Mouse (Mus musculus) olfactory bulb, adult 2 months (tissue): Measurements from ENCODE around the gene Myo1b. TPM values are rescaled to one million over a fixed set of nuclear protein-coding genes. Genes with fewer than 3 reads are reported as not detected.

Source experiments
- H3K27ac ChIP-seq: fragments of 200-500 bp; 2 replicates; pipeline ENCODE4 v1.5.1; 2012; ENCODE audit warnings: low read depth, low read length; ENCODE audit not compliant: insufficient read depth
- H3K4me1 ChIP-seq: fragments of 200-500 bp; 2 replicates; pipeline ENCODE4 v1.6.1; 2012; ENCODE audit warnings: low read length; ENCODE audit not compliant: control insufficient read depth, insufficient read depth
- H3K4me3 ChIP-seq: fragments of 200-500 bp; 2 replicates; pipeline ENCODE4 v1.5.1; 2012; ENCODE audit warnings: mild to moderate bottlenecking, low read depth, low read length, moderate library complexity; ENCODE audit not compliant: insufficient read depth
- CTCF ChIP-seq: fragments of 200-500 bp; IDR thresholded peaks from 2 replicates; pipeline ENCODE4 v1.5.1; 2012; ENCODE audit warnings: low read depth, mild to moderate bottlenecking, low read length, moderate library complexity; ENCODE audit not compliant: insufficient read depth
- POLR2A ChIP-seq: fragments of 200-500 bp; IDR thresholded peaks from 2 replicates; pipeline ENCODE4 v1.6.1; 2012; ENCODE audit warnings: mild to moderate bottlenecking, low read depth, low read length, moderate library complexity; ENCODE audit not compliant: insufficient read depth
- WGBS: fragments of 180-500 bp; shearing (Covaris S2); methylation state at CpG from one replicate; pipeline ENCODE4 v1.1.7; 2018; 5-methylcytosine and 5-hydroxymethylcytosine counted together
- polyA plus RNA-seq: library from polyadenylated mRNA; stranded (reverse); fragments of >200 nt; gene quantifications from 2 replicates; pipeline ENCODE4 v1.2.4, GENCODE M21; 2012; ENCODE audit warnings: low replicate concordance; ENCODE audit not compliant: missing spikeins, insufficient read depth, insufficient read length

The Myo1b gene
- polyA plus RNA-seq, 1 experiment = not detected

DNA sequence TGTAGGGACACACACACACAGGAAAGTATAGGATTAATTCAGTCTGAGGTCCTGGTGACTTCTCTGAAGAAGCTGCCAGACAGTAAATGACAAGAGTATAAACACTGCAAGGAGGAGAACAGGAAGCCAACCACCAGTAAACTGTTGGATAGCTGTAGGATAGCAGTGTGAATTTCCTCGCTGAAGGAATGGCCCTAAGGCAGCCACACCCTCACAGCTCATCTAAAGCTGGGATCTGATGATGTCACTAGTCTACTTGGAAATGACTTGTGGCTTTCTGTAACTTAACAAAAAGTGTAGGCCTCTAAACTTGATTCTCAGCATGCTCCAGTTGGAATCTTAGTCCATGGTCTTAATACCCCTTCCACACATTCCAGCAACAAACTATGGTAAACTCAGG lies 100.2 kb downstream of the Myo1b start:
- Histone ChIP-seq H3K4me3 (no peak overlapping the region), H3K27ac (no peak overlapping the region), H3K4me1 (no peaks in the 10 kb centered on the region)
- no peak for TF ChIP-seq POLR2A
- no peak for TF ChIP-seq CTCF
- 86% methylated on average over 1 of the region's 1 CpGs for WGBS

DNA sequence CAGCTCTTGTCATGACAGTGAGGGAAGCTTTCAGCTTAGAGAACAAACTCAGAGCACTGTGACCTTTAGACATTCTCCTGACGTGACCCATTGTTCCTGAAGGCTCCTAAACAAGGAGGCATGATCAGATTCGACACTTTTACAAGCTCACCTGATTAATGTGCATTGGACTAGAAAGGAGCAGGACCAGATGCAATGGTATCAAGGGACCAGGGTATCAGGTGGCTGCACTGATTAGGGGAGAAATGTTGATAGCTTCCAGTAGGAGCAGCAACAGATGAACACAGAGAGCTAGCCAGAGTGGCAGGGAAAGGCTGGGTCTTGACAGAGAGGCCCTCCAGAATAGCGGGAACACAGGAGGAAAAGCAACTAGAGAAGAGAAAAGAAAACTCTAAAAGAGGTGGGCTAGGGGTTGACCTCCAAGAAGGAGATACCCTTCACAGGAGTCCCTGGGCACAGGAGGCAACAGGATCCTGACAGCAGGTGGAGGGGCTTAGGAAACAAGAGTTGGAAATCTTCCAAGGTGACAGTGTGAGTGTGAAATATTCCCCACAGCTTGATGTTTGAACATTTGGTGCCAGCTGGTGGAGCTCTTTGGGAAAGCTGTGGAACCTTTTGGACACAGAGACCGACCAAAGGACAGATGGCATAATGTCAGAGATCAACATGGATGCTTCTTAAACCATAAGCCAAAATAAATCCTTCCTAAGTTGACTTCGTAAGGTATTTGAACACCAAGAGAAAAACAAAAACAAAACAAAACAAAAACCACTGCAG lies 100.8 kb downstream of the Myo1b start:
- TF ChIP-seq POLR2A = no peak
- no peak for TF ChIP-seq CTCF
- 90% methylated on average over 5 of the region's 5 CpGs for WGBS
- Histone ChIP-seq H3K27ac (no peak overlapping the region), H3K4me3 (no peak overlapping the region), H3K4me1 (no peaks in the 10 kb centered on the region)

DNA sequence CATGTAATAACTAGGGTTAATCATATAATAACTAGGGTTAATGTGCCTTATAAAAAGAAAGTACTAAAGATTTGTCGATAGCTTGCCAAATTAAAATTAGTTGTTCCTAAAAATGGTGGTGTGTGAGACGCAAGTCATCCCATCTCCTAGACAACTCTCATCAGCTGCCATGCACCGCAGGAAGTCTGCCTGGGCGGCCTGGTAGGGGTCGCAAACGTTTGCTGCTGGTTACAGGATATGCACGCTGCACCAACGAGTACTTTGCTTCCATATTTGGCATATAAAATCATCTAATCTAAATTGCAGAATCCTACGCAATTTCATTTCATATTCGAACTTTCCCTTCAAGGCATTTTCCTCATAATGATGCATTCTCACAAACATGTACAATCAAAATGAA lies 107.0 kb downstream of the Myo1b start:
- H3K4me3 ChIP-seq = no peak overlapping the region
- H3K27ac ChIP-seq = no peak overlapping the region
- TF ChIP-seq POLR2A (no peak), CTCF (no peak)
- H3K4me1 ChIP-seq = no peaks in the 10 kb centered on the region
- 81% methylated on average over 10 of the region's 10 CpGs for WGBS

DNA sequence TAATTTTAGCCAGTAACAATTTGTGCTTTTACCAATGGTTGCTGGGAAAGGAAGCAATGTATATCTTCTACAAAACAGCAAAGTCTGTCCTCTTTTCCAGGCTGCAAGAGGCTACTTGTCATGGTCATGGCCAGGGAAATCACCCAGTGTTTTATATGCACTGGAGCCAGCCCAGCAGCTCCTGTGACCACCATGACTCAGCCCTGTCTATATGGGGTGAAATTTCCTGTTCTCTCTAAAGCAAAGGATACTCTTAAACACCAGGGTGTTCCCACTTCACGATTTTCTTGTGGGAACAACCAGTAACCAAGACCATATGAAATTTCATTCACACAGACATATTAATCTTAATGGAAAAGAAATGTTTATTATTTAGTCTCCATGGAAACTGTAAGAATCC lies 107.6 kb downstream of the Myo1b start:
- Histone ChIP-seq H3K4me1 (no peaks in the 10 kb centered on the region), H3K4me3 (no peak overlapping the region), H3K27ac (no peak overlapping the region)
- WGBS = 81% methylated on average over 1 of the region's 1 CpGs
- TF ChIP-seq POLR2A (no peak), CTCF (no peak)

DNA sequence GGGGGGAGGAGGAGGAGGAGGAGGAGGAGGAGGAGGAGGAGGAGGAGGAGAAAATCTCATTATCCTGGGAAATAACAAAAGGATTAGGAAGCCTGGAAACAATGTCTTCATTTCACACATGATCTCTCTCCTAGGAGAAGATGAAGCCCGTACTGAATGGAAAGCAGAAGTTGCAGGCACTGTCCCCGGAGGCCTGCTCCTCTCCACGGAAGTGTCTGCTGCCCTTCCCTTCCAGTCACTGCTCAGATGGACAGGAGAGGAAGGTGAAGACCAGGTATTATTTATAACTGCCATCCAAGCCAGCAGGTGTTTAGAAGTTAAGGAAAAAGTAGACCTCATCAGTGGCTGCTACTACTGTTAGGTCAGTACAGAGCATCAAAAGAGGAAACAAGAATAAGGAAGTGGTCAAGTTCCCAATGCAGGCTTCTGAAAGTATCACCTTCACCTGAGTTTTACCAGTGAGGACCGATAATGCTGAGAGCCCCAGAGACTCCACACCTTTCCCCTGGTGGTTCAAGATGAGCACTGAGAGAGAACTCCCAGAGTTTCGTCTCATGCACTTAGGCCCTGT lies 110.7 kb downstream of the Myo1b start:
- TF ChIP-seq POLR2A (no peak), CTCF (no peak)
- Histone ChIP-seq H3K4me1 (no peaks in the 10 kb centered on the region), H3K27ac (no peak overlapping the region), H3K4me3 (no peak overlapping the region)
- WGBS = 70% methylated on average over 5 of the region's 5 CpGs

DNA sequence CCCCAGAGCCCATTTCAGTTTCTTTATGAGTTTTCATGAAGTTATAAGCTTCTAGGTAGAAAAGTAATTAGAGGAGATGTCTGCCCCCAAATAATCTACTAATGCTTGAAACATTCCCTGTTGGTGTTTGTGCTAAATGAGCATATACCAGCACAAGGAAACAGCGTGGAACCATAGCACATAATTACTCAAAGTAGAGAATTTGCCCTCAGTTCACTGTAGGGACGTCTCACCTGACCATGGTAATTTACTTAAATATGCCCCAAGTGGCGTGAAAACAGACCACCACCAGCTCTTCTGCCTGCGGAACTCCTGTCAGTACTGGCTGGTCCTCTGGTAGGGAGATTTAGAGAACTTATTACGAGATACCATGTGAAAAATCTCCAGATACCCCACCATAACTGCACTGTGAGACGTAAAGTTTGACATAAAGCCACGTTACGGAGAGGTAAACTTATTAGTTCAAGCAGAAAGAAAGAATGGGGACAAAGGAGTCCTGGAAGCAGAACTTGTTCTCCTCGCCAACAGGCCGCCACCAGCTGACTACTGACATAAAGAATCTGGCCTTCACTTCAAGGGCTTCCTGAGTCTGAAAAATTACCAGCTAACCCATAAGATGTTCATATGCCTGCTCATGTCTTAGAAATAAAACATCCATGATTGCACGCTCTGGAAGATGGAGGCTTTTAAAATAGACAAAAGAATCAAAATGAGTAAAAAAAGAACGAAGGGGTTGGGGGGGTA lies 111.4 kb downstream of the Myo1b start:
- no peaks in the 10 kb centered on the region for H3K4me1 ChIP-seq
- WGBS = 81% methylated on average over 12 of the region's 12 CpGs

DNA sequence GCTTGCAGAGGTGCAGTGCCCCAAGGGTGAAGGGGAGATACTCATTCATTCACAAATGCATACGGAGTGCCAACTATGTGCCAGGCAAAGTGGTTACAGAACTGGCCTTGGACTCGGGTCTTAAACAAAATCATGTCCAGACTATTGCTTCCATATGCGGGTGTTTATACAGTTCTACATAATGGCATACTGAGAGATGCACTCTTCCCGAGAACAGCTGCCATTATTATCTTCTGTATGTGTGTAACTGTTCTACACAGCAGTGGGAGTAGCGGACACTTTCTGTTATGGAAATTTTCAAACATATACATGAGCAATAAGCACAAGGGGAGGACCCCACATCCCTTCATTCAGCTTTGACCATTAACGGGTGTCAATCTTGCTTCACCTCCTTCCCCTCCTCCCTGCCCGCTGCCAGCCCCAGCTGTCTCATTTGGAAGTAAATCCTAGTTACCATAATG lies 117.8 kb downstream of the Myo1b start:
- TF ChIP-seq CTCF (no peak), POLR2A (no peak)
- 61% methylated on average over 7 of the region's 7 CpGs for WGBS
- Histone ChIP-seq H3K4me1 (no peaks in the 10 kb centered on the region), H3K27ac (no peak overlapping the region), H3K4me3 (no peak overlapping the region)

More for the DNA sequence above, 111.4 kb downstream of the Myo1b start:
- Histone ChIP-seq H3K4me3 (no peak overlapping the region), H3K27ac (no peak overlapping the region)
- TF ChIP-seq POLR2A (no peak), CTCF (no peak)

DNA sequence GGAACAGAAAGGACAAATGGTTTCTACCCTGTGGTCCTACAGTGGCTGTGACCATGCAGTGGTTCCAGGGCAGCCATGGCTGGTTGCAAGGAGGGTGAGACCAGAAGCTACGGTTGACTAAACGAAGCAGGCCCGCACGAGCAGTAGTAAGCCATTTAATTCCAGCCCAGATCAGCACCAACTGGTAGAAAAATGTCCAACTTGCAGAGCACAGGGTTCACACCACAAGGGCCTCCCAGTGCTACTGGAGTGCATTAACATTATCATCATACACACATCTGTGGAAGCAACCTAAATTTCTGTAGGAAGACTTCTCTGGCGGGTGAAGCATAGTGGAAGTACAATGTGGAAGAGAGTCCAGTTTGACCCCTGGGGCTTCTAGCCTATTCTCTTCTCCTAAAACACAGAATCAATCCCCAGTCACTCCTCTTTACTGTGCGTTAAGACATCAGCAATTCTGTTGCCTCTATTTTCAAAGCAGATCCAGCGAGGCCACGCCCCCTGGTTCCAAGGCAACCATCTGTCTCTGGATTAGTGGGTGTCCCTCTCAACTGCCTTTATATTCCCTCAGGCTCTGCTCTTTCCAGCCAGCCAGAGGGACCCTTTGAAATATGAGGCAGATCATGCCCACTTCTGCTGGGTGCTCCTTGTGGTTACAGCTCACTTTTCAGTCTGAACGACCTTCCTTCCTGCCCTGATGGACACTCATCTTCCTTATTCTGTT lies 120.1 kb downstream of the Myo1b start:
- 86% methylated on average over 9 of the region's 9 CpGs for WGBS
- H3K4me1 ChIP-seq = no peaks in the 10 kb centered on the region
- no peak overlapping the region for H3K27ac ChIP-seq
- TF ChIP-seq POLR2A (no peak), CTCF (no peak)
- no peak overlapping the region for H3K4me3 ChIP-seq
